Mouse (Mus musculus): ENCODE data around the gene Gadl1. TPM values are rescaled to one million over a fixed set of nuclear protein-coding genes. Genes with fewer than 3 reads are reported as not detected.
A peak's percentile ranks its signal among the peaks of the same experiment; 100 is the strongest.

Gadl1 gene
- polyA plus RNA-seq, 1 experiment = 0.35 TPM

- Histone ChIP-seq H3K27ac (ENCODE audit: insufficient read depth, low read length) (no peak overlapping the region), H3K4me3 (ENCODE audit: insufficient read depth, low read length) (no peak overlapping the region)
These were observed 179.7 kb downstream of the Gadl1 start for GRCm38 (mm10) chr9:116088912-116089311.

GRCm38 (mm10) chr9:116090296-116090695 lies 181.0 kb downstream of the Gadl1 start:
- no peak for TF ChIP-seq POLR2A (IDR thresholded peaks at IDR 0.05; ENCODE audit: extremely low read depth, insufficient read depth, low read length)
- no peak for TF ChIP-seq CTCF (IDR thresholded peaks at IDR 0.05; ENCODE audit: extremely low read depth, insufficient read depth, low read length)
- Histone ChIP-seq H3K4me3 (ENCODE audit: insufficient read depth, low read length) (no peak overlapping the region), H3K27ac (ENCODE audit: insufficient read depth, low read length) (no peak overlapping the region), H3K4me1 (ENCODE audit: control insufficient read depth, insufficient read depth, low read length) (peaks cover 6% of the 10 kb centered on the region)

More at GRCm38 (mm10) chr9:116088912-116089311, 179.7 kb downstream of the Gadl1 start:
- TF ChIP-seq CTCF (IDR thresholded peaks at IDR 0.05; ENCODE audit: extremely low read depth, insufficient read depth, low read length) (0 out of 2 replicates have a peak, but pooled peaks have one; percentile 13), POLR2A (IDR thresholded peaks at IDR 0.05; ENCODE audit: extremely low read depth, insufficient read depth, low read length) (no peak)
- H3K4me1 ChIP-seq (ENCODE audit: control insufficient read depth, insufficient read depth, low read length) = peaks cover 6% of the 10 kb centered on the region

- Histone ChIP-seq H3K27ac (ENCODE audit: insufficient read depth, low read length) (no peak overlapping the region), H3K4me1 (ENCODE audit: control insufficient read depth, insufficient read depth, low read length) (peaks cover 1% of the 10 kb centered on the region), H3K4me3 (ENCODE audit: insufficient read depth, low read length) (no peak overlapping the region)
- no peak for TF ChIP-seq POLR2A (IDR thresholded peaks at IDR 0.05; ENCODE audit: extremely low read depth, insufficient read depth, low read length)
- no peak for TF ChIP-seq CTCF (IDR thresholded peaks at IDR 0.05; ENCODE audit: extremely low read depth, insufficient read depth, low read length)
These were observed 182.0 kb downstream of the Gadl1 start for GRCm38 (mm10) chr9:116091101-116091841.

GRCm38 (mm10) chr9:116091921-116092320 lies 182.7 kb downstream of the Gadl1 start:
- Histone ChIP-seq H3K4me3 (ENCODE audit: insufficient read depth, low read length) (no peak overlapping the region), H3K4me1 (ENCODE audit: control insufficient read depth, insufficient read depth, low read length) (no peaks in the 10 kb centered on the region), H3K27ac (ENCODE audit: insufficient read depth, low read length) (no peak overlapping the region)
- TF ChIP-seq CTCF (IDR thresholded peaks at IDR 0.05; ENCODE audit: extremely low read depth, insufficient read depth, low read length) (no peak), POLR2A (IDR thresholded peaks at IDR 0.05; ENCODE audit: extremely low read depth, insufficient read depth, low read length) (no peak)

- Histone ChIP-seq H3K27ac (ENCODE audit: insufficient read depth, low read length) (no peak overlapping the region), H3K4me1 (ENCODE audit: control insufficient read depth, insufficient read depth, low read length) (peaks cover 3% of the 10 kb centered on the region; the same call in 1 of the 2 replicates), H3K4me3 (ENCODE audit: insufficient read depth, low read length) (no peak overlapping the region)
- TF ChIP-seq POLR2A (IDR thresholded peaks at IDR 0.05; ENCODE audit: extremely low read depth, insufficient read depth, low read length) (no peak), CTCF (IDR thresholded peaks at IDR 0.05; ENCODE audit: extremely low read depth, insufficient read depth, low read length) (no peak)
These were observed 189.7 kb downstream of the Gadl1 start for GRCm38 (mm10) chr9:116098724-116099595.

GRCm38 (mm10) chr9:116099596-116099993 lies 190.3 kb downstream of the Gadl1 start:
- H3K27ac ChIP-seq (ENCODE audit: insufficient read depth, low read length) = no peak overlapping the region
- no peak overlapping the region for H3K4me3 ChIP-seq (ENCODE audit: insufficient read depth, low read length)
- TF ChIP-seq POLR2A (IDR thresholded peaks at IDR 0.05; ENCODE audit: extremely low read depth, insufficient read depth, low read length) = no peak
- TF ChIP-seq CTCF (IDR thresholded peaks at IDR 0.05; ENCODE audit: extremely low read depth, insufficient read depth, low read length) = no peak

GRCm38 (mm10) chr9:116100015-116100414 lies 190.8 kb downstream of the Gadl1 start:
- H3K27ac ChIP-seq (ENCODE audit: insufficient read depth, low read length) = no peak overlapping the region
- TF ChIP-seq POLR2A (IDR thresholded peaks at IDR 0.05; ENCODE audit: extremely low read depth, insufficient read depth, low read length) (no peak), CTCF (IDR thresholded peaks at IDR 0.05; ENCODE audit: extremely low read depth, insufficient read depth, low read length) (no peak)
- peaks cover 3% of the 10 kb centered on the region; the same call in 1 of the 2 replicates for H3K4me1 ChIP-seq (ENCODE audit: control insufficient read depth, insufficient read depth, low read length)
- H3K4me3 ChIP-seq (ENCODE audit: insufficient read depth, low read length) = no peak overlapping the region

More at GRCm38 (mm10) chr9:116099596-116099993, 190.3 kb downstream of the Gadl1 start:
- H3K4me1 ChIP-seq (ENCODE audit: control insufficient read depth, insufficient read depth, low read length) = peaks cover 3% of the 10 kb centered on the region; the same call in 1 of the 2 replicates

GRCm38 (mm10) chr9:116101842-116102241 lies 192.6 kb downstream of the Gadl1 start:
- TF ChIP-seq POLR2A (IDR thresholded peaks at IDR 0.05; ENCODE audit: extremely low read depth, insufficient read depth, low read length) (no peak), CTCF (IDR thresholded peaks at IDR 0.05; ENCODE audit: extremely low read depth, insufficient read depth, low read length) (no peak)
- Histone ChIP-seq H3K4me3 (ENCODE audit: insufficient read depth, low read length) (no peak overlapping the region), H3K4me1 (ENCODE audit: control insufficient read depth, insufficient read depth, low read length) (peaks cover 3% of the 10 kb centered on the region; the same call in 1 of the 2 replicates), H3K27ac (ENCODE audit: insufficient read depth, low read length) (no peak overlapping the region; the same call in 1 of the 2 replicates)

- Histone ChIP-seq H3K27ac (ENCODE audit: insufficient read depth, low read length) (no peak overlapping the region), H3K4me1 (ENCODE audit: control insufficient read depth, insufficient read depth, low read length) (no peaks in the 10 kb centered on the region), H3K4me3 (ENCODE audit: insufficient read depth, low read length) (no peak overlapping the region)
- no peak for TF ChIP-seq CTCF (IDR thresholded peaks at IDR 0.05; ENCODE audit: extremely low read depth, insufficient read depth, low read length)
- TF ChIP-seq POLR2A (IDR thresholded peaks at IDR 0.05; ENCODE audit: extremely low read depth, insufficient read depth, low read length) = no peak
These were observed 195.5 kb downstream of the Gadl1 start for GRCm38 (mm10) chr9:116104770-116105169.

Data from cortical plate, adult 2 months (tissue).